Mouse (Mus musculus) liver, adult 2 months (tissue): ENCODE measurements at regions not wholly inside any gene's neighbourhood (a gene's known extent, or its start where the extent isn't known, plus 50 kb on each side); places are given as distances from the start of the nearest gene placed in this dataset.

Experiments
- CTCF ChIP-seq: fragments of 200-500 bp; IDR thresholded peaks from 2 replicates; pipeline ENCODE4 v1.5.1; 2011; ENCODE audit warnings: low read depth, low read length, control low read depth
- POLR2A ChIP-seq: fragments of 200-500 bp; IDR thresholded peaks from 2 replicates; pipeline ENCODE4 v1.6.1; 2011; ENCODE audit warnings: low read length, control low read depth; ENCODE audit not compliant: insufficient read depth; ENCODE audit errors: extremely low read depth

GRCm38 (mm10) chr4:142975620-142976019 is 237.2 kb downstream of the Prdm2 start:
- TF ChIP-seq POLR2A (no peak), CTCF (no peak)
